Mouse (Mus musculus): ENCODE results near the gene Lamp1. TPM values are rescaled to one million over a fixed set of nuclear protein-coding genes. Genes with fewer than 3 reads are reported as not detected.
"Not testable (repeated sequence)": the region's sequence is repeated elsewhere in the genome, so short reads cannot be mapped to it uniquely, and the experiment has no call there.

Gene Lamp1
- polyA plus RNA-seq, 1 experiment from 2014 or later, result 272 TPM

- Histone ChIP-seq H3K36me3 (ENCODE audit: control insufficient read depth, insufficient read depth, low read length) (peaks cover 70% of the 10 kb centered on the region), H3K4me3 (ENCODE audit: low read depth, low read length) (no peak overlapping the region), H3K4me2 (replicated peaks; ENCODE audit: low read depth, low read length) (no peak overlapping the region), H3K9ac (replicated peaks; ENCODE audit: low read depth, low read length) (no peak overlapping the region), H3K27ac (ENCODE audit: low read length) (no peak overlapping the region), H3K27me3 (ENCODE audit: control insufficient read depth, insufficient read depth, low read length) (no peaks in the 10 kb centered on the region), H3K4me1 (ENCODE audit: control insufficient read depth, insufficient read depth, low read length) (no peaks in the 10 kb centered on the region), H3K9me3 (ENCODE audit: control insufficient read depth, low read depth, low read length) (no peaks in the 10 kb centered on the region)
- 90% methylated on average over 8 of the region's 8 CpGs for WGBS
- no peak for ATAC-seq (ENCODE audit: insufficient number of reproducible peaks, insufficient read depth, low FRiP score, low read depth)
Observed at GRCm38 (mm10) chr8:13124897-13125296, 34.1 kb upstream of the Lamp1 start.

DNA sequence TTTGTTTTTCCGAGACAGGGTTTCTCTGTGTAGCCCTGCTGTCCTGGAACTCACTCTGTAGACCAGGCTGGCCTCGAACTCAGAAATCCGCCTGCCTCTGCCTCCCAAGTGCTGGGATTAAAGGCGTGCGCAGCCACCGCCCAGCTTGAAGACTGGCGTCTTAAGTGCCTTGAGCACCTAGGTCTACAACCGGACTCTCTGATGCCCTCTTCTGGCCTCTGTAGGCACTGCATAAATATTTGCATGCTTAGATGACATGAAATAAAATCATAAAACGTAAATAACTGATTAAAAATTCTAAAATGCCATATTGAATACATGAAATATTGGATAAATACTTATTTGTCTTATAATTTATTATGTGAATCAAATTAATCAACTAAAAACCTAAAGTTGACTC is 26.7 kb upstream of the Lamp1 start:
- H3K36me3 ChIP-seq (ENCODE audit: control insufficient read depth, insufficient read depth, low read length), result peaks cover 75% of the 10 kb centered on the region
- not testable (repeated sequence) for H3K4me1 ChIP-seq (ENCODE audit: control insufficient read depth, insufficient read depth, low read length); H3K4me2 ChIP-seq (replicated peaks; ENCODE audit: low read depth, low read length); H3K27me3 ChIP-seq (ENCODE audit: control insufficient read depth, insufficient read depth, low read length); H3K27ac ChIP-seq (ENCODE audit: low read length); ATAC-seq (ENCODE audit: insufficient number of reproducible peaks, insufficient read depth, low FRiP score, low read depth); H3K4me3 ChIP-seq (ENCODE audit: low read depth, low read length); H3K9me3 ChIP-seq (ENCODE audit: control insufficient read depth, low read depth, low read length); H3K9ac ChIP-seq (replicated peaks; ENCODE audit: low read depth, low read length)
- WGBS, result 71% methylated on average over 9 of the region's 9 CpGs

GRCm38 (mm10) chr8:13139641-13140182 is 19.2 kb upstream of the Lamp1 start:
- Histone ChIP-seq H3K4me1 (ENCODE audit: control insufficient read depth, insufficient read depth, low read length) (no peaks in the 10 kb centered on the region), H3K4me3 (ENCODE audit: low read depth, low read length) (no peak overlapping the region), H3K9ac (replicated peaks; ENCODE audit: low read depth, low read length) (no peak overlapping the region), H3K9me3 (ENCODE audit: control insufficient read depth, low read depth, low read length) (no peaks in the 10 kb centered on the region), H3K4me2 (replicated peaks; ENCODE audit: low read depth, low read length) (no peak overlapping the region), H3K27ac (ENCODE audit: low read length) (no peak overlapping the region), H3K36me3 (ENCODE audit: control insufficient read depth, insufficient read depth, low read length) (peaks cover 91% of the 10 kb centered on the region), H3K27me3 (ENCODE audit: control insufficient read depth, insufficient read depth, low read length) (no peaks in the 10 kb centered on the region)
- 94% methylated on average over 6 of the region's 6 CpGs for WGBS
- no peak for ATAC-seq (ENCODE audit: insufficient number of reproducible peaks, insufficient read depth, low FRiP score, low read depth)

- Histone ChIP-seq H3K4me3 (ENCODE audit: low read depth, low read length) (no peak overlapping the region), H3K9ac (replicated peaks; ENCODE audit: low read depth, low read length) (no peak overlapping the region), H3K4me1 (ENCODE audit: control insufficient read depth, insufficient read depth, low read length) (no peaks in the 10 kb centered on the region), H3K27ac (ENCODE audit: low read length) (no peak overlapping the region), H3K27me3 (ENCODE audit: control insufficient read depth, insufficient read depth, low read length) (no peaks in the 10 kb centered on the region), H3K9me3 (ENCODE audit: control insufficient read depth, low read depth, low read length) (no peaks in the 10 kb centered on the region), H3K4me2 (replicated peaks; ENCODE audit: low read depth, low read length) (no peak overlapping the region), H3K36me3 (ENCODE audit: control insufficient read depth, insufficient read depth, low read length) (peaks cover 91% of the 10 kb centered on the region)
- 96% methylated on average over 5 of the region's 5 CpGs for WGBS
- no peak for ATAC-seq (ENCODE audit: insufficient number of reproducible peaks, insufficient read depth, low FRiP score, low read depth)
Observed at GRCm38 (mm10) chr8:13141681-13142080, 17.3 kb upstream of the Lamp1 start.

DNA sequence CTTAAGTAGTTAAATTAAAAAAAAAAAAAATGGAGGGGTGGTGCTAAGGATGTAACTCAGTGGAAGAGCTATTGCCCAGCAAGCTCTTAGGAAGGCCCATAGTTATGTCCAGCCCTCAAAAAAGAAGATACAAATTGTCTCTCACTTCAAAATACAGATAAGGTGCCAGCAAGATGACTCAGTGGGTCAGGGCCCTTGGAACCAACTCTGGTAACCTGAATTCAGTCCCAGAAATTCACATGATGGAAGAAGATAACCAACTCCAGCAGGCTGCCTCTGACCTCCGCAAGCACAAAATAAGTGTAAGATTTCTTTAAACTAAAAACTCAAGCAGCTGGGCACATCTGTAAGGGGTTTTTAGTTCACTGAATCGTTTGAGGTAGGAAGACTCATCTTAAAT is 10.5 kb upstream of the Lamp1 start:
- Histone ChIP-seq H3K27me3 (ENCODE audit: control insufficient read depth, insufficient read depth, low read length) (no peaks in the 10 kb centered on the region), H3K4me3 (ENCODE audit: low read depth, low read length) (no peak overlapping the region), H3K36me3 (ENCODE audit: control insufficient read depth, insufficient read depth, low read length) (peaks cover 36% of the 10 kb centered on the region), H3K9me3 (ENCODE audit: control insufficient read depth, low read depth, low read length) (no peaks in the 10 kb centered on the region), H3K4me1 (ENCODE audit: control insufficient read depth, insufficient read depth, low read length) (no peaks in the 10 kb centered on the region), H3K27ac (ENCODE audit: low read length) (no peak overlapping the region), H3K4me2 (replicated peaks; ENCODE audit: low read depth, low read length) (no peak overlapping the region), H3K9ac (replicated peaks; ENCODE audit: low read depth, low read length) (no peak overlapping the region)
- WGBS, result 80% methylated on average over 2 of the region's 2 CpGs
- no peak for ATAC-seq (ENCODE audit: insufficient number of reproducible peaks, insufficient read depth, low FRiP score, low read depth)

DNA sequence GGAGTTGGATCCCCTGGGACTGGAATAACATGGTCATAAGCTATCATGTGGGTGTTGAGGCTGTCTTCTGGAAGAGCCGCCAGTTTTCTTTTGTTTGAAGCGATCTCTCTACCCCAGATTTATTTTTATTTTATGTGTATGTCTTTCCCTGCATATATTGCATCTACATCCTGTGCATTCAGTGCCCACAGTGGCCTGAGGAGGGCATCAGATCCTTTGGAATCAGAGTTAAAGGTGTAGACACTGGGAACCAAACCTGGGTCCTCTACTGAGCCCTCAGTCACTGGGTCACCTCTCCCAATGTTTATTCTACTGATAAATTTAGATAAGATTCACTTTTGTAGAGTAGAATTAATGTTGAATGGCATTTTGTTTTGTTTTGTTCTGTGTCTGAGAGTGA is 9.7 kb upstream of the Lamp1 start:
- Histone ChIP-seq H3K27me3 (ENCODE audit: control insufficient read depth, insufficient read depth, low read length) (no peaks in the 10 kb centered on the region), H3K4me3 (ENCODE audit: low read depth, low read length) (no peak overlapping the region), H3K36me3 (ENCODE audit: control insufficient read depth, insufficient read depth, low read length) (peaks cover 31% of the 10 kb centered on the region), H3K4me2 (replicated peaks; ENCODE audit: low read depth, low read length) (no peak overlapping the region), H3K27ac (ENCODE audit: low read length) (no peak overlapping the region), H3K4me1 (ENCODE audit: control insufficient read depth, insufficient read depth, low read length) (no peaks in the 10 kb centered on the region), H3K9ac (replicated peaks; ENCODE audit: low read depth, low read length) (no peak overlapping the region), H3K9me3 (ENCODE audit: control insufficient read depth, low read depth, low read length) (no peaks in the 10 kb centered on the region)
- WGBS, result 97% methylated on average over 2 of the region's 2 CpGs
- no peak for ATAC-seq (ENCODE audit: insufficient number of reproducible peaks, insufficient read depth, low FRiP score, low read depth)

- H3K4me1 ChIP-seq (ENCODE audit: control insufficient read depth, insufficient read depth, low read length), result no peaks in the 10 kb centered on the region
- 47% methylated on average over 5 of the region's 5 CpGs for WGBS
- no peak overlapping the region for H3K4me2 ChIP-seq (replicated peaks; ENCODE audit: low read depth, low read length)
- no peak overlapping the region for H3K27ac ChIP-seq (ENCODE audit: low read length)
- H3K9me3 ChIP-seq (ENCODE audit: control insufficient read depth, low read depth, low read length), result no peaks in the 10 kb centered on the region
- H3K9ac ChIP-seq (replicated peaks; ENCODE audit: low read depth, low read length), result no peak overlapping the region
- H3K36me3 ChIP-seq (ENCODE audit: control insufficient read depth, insufficient read depth, low read length), result peaks cover 27% of the 10 kb centered on the region
- no peaks in the 10 kb centered on the region for H3K27me3 ChIP-seq (ENCODE audit: control insufficient read depth, insufficient read depth, low read length)
- no peak for ATAC-seq (ENCODE audit: insufficient number of reproducible peaks, insufficient read depth, low FRiP score, low read depth)
- no peak overlapping the region for H3K4me3 ChIP-seq (ENCODE audit: low read depth, low read length)
Observed at GRCm38 (mm10) chr8:13149866-13150265, 9.1 kb upstream of the Lamp1 start.

DNA sequence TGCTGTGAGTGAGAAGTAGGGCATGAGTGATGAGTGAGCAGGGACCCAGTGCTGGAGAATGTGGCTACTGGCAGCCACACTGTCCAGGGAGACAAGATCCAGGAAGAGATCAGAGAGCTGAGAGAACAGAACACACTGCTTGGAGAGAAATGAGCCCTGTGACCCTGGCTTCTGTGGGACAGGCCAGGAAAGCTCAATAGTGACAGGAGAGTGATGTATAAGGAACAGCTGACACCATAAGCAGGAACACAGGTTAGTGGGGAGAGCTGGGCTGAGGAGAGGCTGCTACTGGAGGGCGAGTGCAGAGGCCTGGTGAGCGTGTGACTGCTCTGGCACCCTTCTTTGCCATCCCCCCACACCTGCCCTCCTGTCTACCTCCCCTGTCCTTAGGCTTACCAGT is 8.0 kb upstream of the Lamp1 start:
- Histone ChIP-seq H3K4me1 (ENCODE audit: control insufficient read depth, insufficient read depth, low read length) (no peaks in the 10 kb centered on the region), H3K4me3 (ENCODE audit: low read depth, low read length) (no peak overlapping the region), H3K4me2 (replicated peaks; ENCODE audit: low read depth, low read length) (no peak overlapping the region), H3K9ac (replicated peaks; ENCODE audit: low read depth, low read length) (no peak overlapping the region), H3K9me3 (ENCODE audit: control insufficient read depth, low read depth, low read length) (no peaks in the 10 kb centered on the region), H3K36me3 (ENCODE audit: control insufficient read depth, insufficient read depth, low read length) (peaks cover 16% of the 10 kb centered on the region), H3K27ac (ENCODE audit: low read length) (no peak overlapping the region), H3K27me3 (ENCODE audit: control insufficient read depth, insufficient read depth, low read length) (no peaks in the 10 kb centered on the region)
- ATAC-seq (ENCODE audit: insufficient number of reproducible peaks, insufficient read depth, low FRiP score, low read depth), result no peak
- 74% methylated on average over 2 of the region's 2 CpGs for WGBS

DNA sequence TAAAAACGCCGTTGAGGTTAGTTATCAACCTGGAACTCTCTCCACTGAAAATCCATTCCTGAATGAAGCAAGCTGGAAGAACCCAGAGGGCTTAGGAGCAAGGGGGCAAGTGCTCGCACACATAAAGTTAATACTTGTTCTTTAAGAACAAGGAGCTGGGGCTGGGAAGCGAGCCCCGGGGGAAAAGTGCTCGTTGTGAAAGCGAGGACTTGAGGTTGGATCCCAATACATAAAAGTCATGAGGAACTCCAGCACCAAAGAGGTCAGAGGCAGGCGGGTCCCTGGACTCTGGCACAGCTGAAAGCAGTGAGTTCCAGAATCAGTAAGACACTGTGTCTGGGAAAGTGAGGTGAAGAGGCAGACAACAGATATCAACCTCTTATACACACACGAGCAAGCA is 4.9 kb upstream of the Lamp1 start:
- Histone ChIP-seq H3K4me1 (ENCODE audit: control insufficient read depth, insufficient read depth, low read length) (peaks cover 3% of the 10 kb centered on the region; the same call in 1 of the 2 replicates), H3K4me3 (ENCODE audit: low read depth, low read length) (no peak overlapping the region), H3K9ac (replicated peaks; ENCODE audit: low read depth, low read length) (no peak overlapping the region), H3K9me3 (ENCODE audit: control insufficient read depth, low read depth, low read length) (no peaks in the 10 kb centered on the region), H3K36me3 (ENCODE audit: control insufficient read depth, insufficient read depth, low read length) (no peaks in the 10 kb centered on the region), H3K4me2 (replicated peaks; ENCODE audit: low read depth, low read length) (no peak overlapping the region), H3K27me3 (ENCODE audit: control insufficient read depth, insufficient read depth, low read length) (no peaks in the 10 kb centered on the region), H3K27ac (ENCODE audit: low read length) (no peak overlapping the region)
- 78% methylated on average over 9 of the region's 9 CpGs for WGBS
- no peak for ATAC-seq (ENCODE audit: insufficient number of reproducible peaks, insufficient read depth, low FRiP score, low read depth)

Data from stomach, embryonic 14.5 days (tissue).